Mouse (Mus musculus): ENCODE measurements at regions not wholly inside any gene's neighbourhood (a gene's known extent, or its start where the extent isn't known, plus 50 kb on each side); places are given as distances from the start of the nearest gene placed in this dataset.

GRCm38 (mm10) chr13:39418127-39418526 is 457.5 kb upstream of the Slc35b3 start:
- TF ChIP-seq CTCF (IDR thresholded peaks at IDR 0.05 in 2 of 3, conservative IDR thresholded peaks at IDR 0.05 in 1 of 3; ENCODE audit: control insufficient read depth in 1 of 3, insufficient read depth in 1 of 3, low read depth in 2 of 3, low read length in 3 of 3, poor library complexity in 1 of 3, severe bottlenecking in 1 of 3) (no peak), TCF12 (IDR thresholded peaks at IDR 0.05; ENCODE audit: low read depth, low read length) (no peak), ZKSCAN1 (IDR thresholded peaks at IDR 0.05; ENCODE audit: low read depth, low read length) (no peak), POLR2A (IDR thresholded peaks at IDR 0.05; ENCODE audit: control insufficient read depth in 1 of 2, insufficient read depth in 1 of 2, low read depth in 1 of 2, low read length in 2 of 2, poor library complexity in 1 of 2) (no peak), ZMIZ1 (IDR thresholded peaks at IDR 0.05; ENCODE audit: low read depth, low read length) (no peak), MYC (IDR thresholded peaks at IDR 0.05; ENCODE audit: low read depth, low read length) (no peak), GATA1 (IDR thresholded peaks at IDR 0.05; ENCODE audit: low read depth, low read length) (no peak), MAX (IDR thresholded peaks at IDR 0.05; ENCODE audit: low read length) (no peak), POLR2AphosphoS2 (IDR thresholded peaks at IDR 0.05; ENCODE audit: low read length) (no peak), EP300 (IDR thresholded peaks at IDR 0.05; ENCODE audit: low read depth in 1 of 2, low read length in 2 of 2) (no peak)
